Mouse (Mus musculus): ENCODE results near the gene Chp1.

DNA sequence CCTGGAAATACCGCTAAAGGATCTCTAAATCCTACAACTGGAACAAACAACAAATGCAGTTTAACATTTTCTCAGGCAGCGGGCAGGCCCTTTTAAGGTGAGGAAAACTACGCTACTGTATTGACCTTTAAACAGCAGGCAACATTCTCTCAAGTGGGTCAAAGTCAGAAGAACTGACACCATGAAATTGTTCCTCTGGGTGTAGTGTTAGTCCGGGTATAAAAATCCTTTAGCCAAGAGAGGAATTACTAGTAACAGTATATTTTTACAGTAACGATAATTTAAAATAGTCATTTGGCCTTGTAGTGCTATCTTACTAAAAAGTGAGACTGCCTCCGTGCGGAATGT is 46.2 kb downstream of the Chp1 start:
- no peak for TF ChIP-seq CTCF (IDR thresholded peaks at IDR 0.05; ENCODE audit: low read depth, low read length)
- TF ChIP-seq POLR2A (IDR thresholded peaks at IDR 0.05; ENCODE audit: borderline replicate concordance, low read depth, low read length) = no peak

All from bone marrow macrophage, adult 2 months (primary cell).